Mouse (Mus musculus): ENCODE results near the gene Ccdc130. TPM values are rescaled to one million over a fixed set of nuclear protein-coding genes. Genes with fewer than 3 reads are reported as not detected.

Ccdc130 gene
- polyA plus RNA-seq, 1 experiment from 2014 or later, result 18.5 TPM

GRCm38 (mm10) chr8:84237542-84238229 lies 32.5 kb downstream of the Ccdc130 start:
- 13% methylated on average over 19 of the region's 19 CpGs for WGBS
- Histone ChIP-seq H3K4me2 (peak overlapping the region; percentile 77), H3K9ac (peak overlapping the region; percentile 65), H3K27me3 (ENCODE audit: insufficient read depth, low read length) (no peaks in the 10 kb centered on the region), H3K36me3 (ENCODE audit: insufficient read depth) (peaks cover 18% of the 10 kb centered on the region; the same call in 1 of the 2 replicates), H3K27ac (ENCODE audit: low read depth) (peak overlapping the region; percentile 83), H3K9me3 (ENCODE audit: low read depth, low read length) (no peaks in the 10 kb centered on the region), H3K4me3 (ENCODE audit: low read depth, low read length) (peak overlapping the region; percentile 71), H3K4me1 (ENCODE audit: insufficient read depth) (peaks cover 11% of the 10 kb centered on the region; the same call in 1 of the 2 replicates)
- DNase-seq (peak; percentile 11), ATAC-seq (ENCODE audit: insufficient read depth) (peak; percentile 2)
- no peak for TF ChIP-seq CTCF (IDR thresholded peaks at IDR 0.05; ENCODE audit: low read depth)

GRCm38 (mm10) chr8:84236998-84237473 lies 33.1 kb downstream of the Ccdc130 start, which contains the start of gene Zswim4:
TSS of gene Zswim4 (minus strand) at chr8:84237055.
- peaks cover 20% of the 10 kb centered on the region; the same call in 1 of the 2 replicates for H3K36me3 ChIP-seq (ENCODE audit: insufficient read depth)
- H3K4me3 ChIP-seq (ENCODE audit: low read depth, low read length), result peak within 1 kb of the TSS; percentile 71
- H3K4me1 ChIP-seq (ENCODE audit: insufficient read depth), result peaks cover 11% of the 10 kb centered on the region; the same call in 1 of the 2 replicates
- TF ChIP-seq CTCF (IDR thresholded peaks at IDR 0.05; ENCODE audit: low read depth), result no peak
- peak within 1 kb of the TSS; percentile 94 for H3K4me2 ChIP-seq
- H3K9ac ChIP-seq, result peak within 1 kb of the TSS; percentile 86
- DNase-seq (peak; percentile 99), ATAC-seq (ENCODE audit: insufficient read depth) (peak; percentile 99)
- peak within 1 kb of the TSS; percentile 83 for H3K27ac ChIP-seq (ENCODE audit: low read depth)
- H3K9me3 ChIP-seq (ENCODE audit: low read depth, low read length), result no peaks in the 10 kb centered on the region
- no peaks in the 10 kb centered on the region for H3K27me3 ChIP-seq (ENCODE audit: insufficient read depth, low read length)
- 0% methylated on average over 35 of the region's 35 CpGs for WGBS

GRCm38 (mm10) chr8:84236410-84236997 lies 33.7 kb downstream of the Ccdc130 start:
- peak overlapping the region; percentile 86 for H3K9ac ChIP-seq
- WGBS, result 1% methylated on average over 28 of the region's 30 CpGs
- peak overlapping the region; percentile 32; the same call in 1 of the 2 replicates for H3K27ac ChIP-seq (ENCODE audit: low read depth)
- ATAC-seq (ENCODE audit: insufficient read depth) (peak; percentile 6), DNase-seq (peak; percentile 18)
- peak overlapping the region; percentile 94 for H3K4me2 ChIP-seq
- no peak for TF ChIP-seq CTCF (IDR thresholded peaks at IDR 0.05; ENCODE audit: low read depth)
- H3K27me3 ChIP-seq (ENCODE audit: insufficient read depth, low read length), result no peaks in the 10 kb centered on the region
- peaks cover 11% of the 10 kb centered on the region; the same call in 1 of the 2 replicates for H3K4me1 ChIP-seq (ENCODE audit: insufficient read depth)
- H3K4me3 ChIP-seq (ENCODE audit: low read depth, low read length), result peak overlapping the region; percentile 71
- H3K36me3 ChIP-seq (ENCODE audit: insufficient read depth), result peaks cover 25% of the 10 kb centered on the region; the same call in 1 of the 2 replicates
- H3K9me3 ChIP-seq (ENCODE audit: low read depth, low read length), result no peaks in the 10 kb centered on the region

- H3K9me3 ChIP-seq (ENCODE audit: low read depth, low read length), result no peaks in the 10 kb centered on the region
- WGBS, result 25% methylated on average over 10 of the region's 10 CpGs
- H3K4me3 ChIP-seq (ENCODE audit: low read depth, low read length), result peak overlapping the region; percentile 71
- H3K27me3 ChIP-seq (ENCODE audit: insufficient read depth, low read length), result no peaks in the 10 kb centered on the region
- H3K4me1 ChIP-seq (ENCODE audit: insufficient read depth), result peaks cover 11% of the 10 kb centered on the region; the same call in 1 of the 2 replicates
- H3K9ac ChIP-seq, result peak overlapping the region; percentile 86
- H3K27ac ChIP-seq (ENCODE audit: low read depth), result peak overlapping the region; percentile 32; the same call in 1 of the 2 replicates
- H3K36me3 ChIP-seq (ENCODE audit: insufficient read depth), result peaks cover 31% of the 10 kb centered on the region; the same call in 1 of the 2 replicates
- TF ChIP-seq CTCF (IDR thresholded peaks at IDR 0.05; ENCODE audit: low read depth), result no peak
- ATAC-seq (ENCODE audit: insufficient read depth), result no peak
- DNase-seq, result no peak
- H3K4me2 ChIP-seq, result peak overlapping the region; percentile 94
Observed at GRCm38 (mm10) chr8:84235746-84236409, 34.3 kb downstream of the Ccdc130 start.

DNA sequence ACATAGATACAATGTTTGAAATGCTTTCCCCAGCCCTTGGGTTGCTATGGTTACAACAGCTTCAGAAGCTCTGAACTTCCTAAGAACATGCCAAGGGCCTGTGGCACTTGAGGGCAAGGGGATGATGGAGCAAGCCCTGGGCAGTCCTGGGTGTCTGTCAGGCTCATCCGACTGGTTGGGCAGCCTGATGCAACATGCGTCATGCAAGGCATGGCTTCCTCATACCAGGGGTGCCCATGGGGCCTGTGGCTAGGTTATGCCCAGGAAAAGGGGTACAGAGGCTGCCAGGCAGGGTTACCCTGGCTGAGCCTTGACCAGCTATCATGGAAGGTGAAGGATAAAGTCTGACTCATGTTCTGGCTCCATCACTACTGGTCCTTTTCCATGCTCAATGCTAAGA lies 37.1 kb downstream of the Ccdc130 start:
- Histone ChIP-seq H3K27ac (ENCODE audit: low read depth) (no peak overlapping the region), H3K9me3 (ENCODE audit: low read depth, low read length) (no peaks in the 10 kb centered on the region), H3K36me3 (ENCODE audit: insufficient read depth) (peaks cover 58% of the 10 kb centered on the region), H3K4me1 (ENCODE audit: insufficient read depth) (peaks cover 11% of the 10 kb centered on the region; the same call in 1 of the 2 replicates), H3K9ac (no peak overlapping the region), H3K4me3 (ENCODE audit: low read depth, low read length) (no peak overlapping the region), H3K4me2 (no peak overlapping the region), H3K27me3 (ENCODE audit: insufficient read depth, low read length) (no peaks in the 10 kb centered on the region)
- WGBS, result 76% methylated on average over 2 of the region's 2 CpGs
- DNase-seq (no peak), ATAC-seq (ENCODE audit: insufficient read depth) (no peak)
- TF ChIP-seq CTCF (IDR thresholded peaks at IDR 0.05; ENCODE audit: low read depth), result no peak

DNA sequence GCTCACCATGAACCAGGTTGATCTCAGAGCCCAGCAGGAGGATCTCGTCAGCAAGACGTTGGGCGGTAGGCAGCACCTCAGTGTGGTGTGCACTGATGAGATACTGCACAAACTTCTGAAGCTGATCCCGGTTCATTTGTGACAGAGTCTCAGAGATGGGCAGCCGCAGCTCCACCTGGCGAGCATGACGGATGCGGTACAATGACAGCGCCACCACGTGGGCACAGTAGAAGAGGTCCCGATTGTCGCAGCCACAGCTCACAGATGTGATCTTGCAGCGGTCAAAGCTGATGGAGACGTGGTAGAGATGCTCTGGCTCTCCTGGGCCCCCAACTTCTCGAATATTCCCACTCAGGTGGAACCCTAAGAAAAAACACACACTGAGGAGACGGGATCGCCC lies 39.4 kb downstream of the Ccdc130 start:
- Histone ChIP-seq H3K9me3 (ENCODE audit: low read depth, low read length) (no peaks in the 10 kb centered on the region), H3K4me1 (ENCODE audit: insufficient read depth) (peaks cover 3% of the 10 kb centered on the region; the same call in 1 of the 2 replicates), H3K27ac (ENCODE audit: low read depth) (no peak overlapping the region), H3K4me2 (no peak overlapping the region), H3K36me3 (ENCODE audit: insufficient read depth) (peaks cover 81% of the 10 kb centered on the region), H3K4me3 (ENCODE audit: low read depth, low read length) (no peak overlapping the region), H3K27me3 (ENCODE audit: insufficient read depth, low read length) (no peaks in the 10 kb centered on the region), H3K9ac (no peak overlapping the region)
- TF ChIP-seq CTCF (IDR thresholded peaks at IDR 0.05; ENCODE audit: low read depth), result peak; percentile 38; the same call in 1 of the 2 replicates
- ATAC-seq (ENCODE audit: insufficient read depth) (no peak), DNase-seq (no peak)
- WGBS, result 81% methylated on average over 17 of the region's 17 CpGs
